Mouse (Mus musculus): ENCODE measurements around the gene C2cd3.

C2cd3 gene

DNA sequence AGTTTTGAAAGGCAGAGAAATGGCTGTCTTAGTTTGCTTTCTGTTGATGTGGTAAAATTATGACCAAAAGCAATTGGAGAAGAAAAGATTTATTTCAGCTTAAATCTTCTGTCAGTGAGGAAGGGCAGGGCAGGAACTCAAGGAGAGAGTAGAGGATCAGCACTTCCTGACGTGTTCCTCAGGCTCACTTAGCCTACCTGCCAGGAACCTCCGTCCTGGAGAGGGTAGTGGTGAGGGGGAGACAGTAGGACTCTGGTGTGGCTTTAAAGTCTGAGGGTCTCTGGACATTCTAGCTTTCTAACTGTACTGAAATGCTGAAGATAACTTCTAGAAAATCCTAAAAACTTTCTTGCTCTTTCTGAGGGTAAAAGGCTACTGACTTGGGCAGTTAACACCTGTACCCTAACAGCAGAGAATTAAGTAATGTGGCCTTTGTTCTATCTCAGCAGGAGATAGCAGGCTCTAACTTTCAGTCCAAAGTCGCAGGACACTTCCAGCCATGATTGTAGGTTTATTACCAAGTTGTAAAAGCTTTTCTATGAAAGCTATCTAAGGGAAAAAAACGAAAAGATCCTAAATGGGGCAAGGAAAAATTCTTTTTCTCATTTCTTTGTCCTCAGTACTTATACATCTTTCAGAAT lies 29.0 kb downstream of the C2cd3 start:
- in situ Hi-C loops (cut with MboI; ENCODE audit: unreplicated experiment in 2 of 2) = no loop called here

DNA sequence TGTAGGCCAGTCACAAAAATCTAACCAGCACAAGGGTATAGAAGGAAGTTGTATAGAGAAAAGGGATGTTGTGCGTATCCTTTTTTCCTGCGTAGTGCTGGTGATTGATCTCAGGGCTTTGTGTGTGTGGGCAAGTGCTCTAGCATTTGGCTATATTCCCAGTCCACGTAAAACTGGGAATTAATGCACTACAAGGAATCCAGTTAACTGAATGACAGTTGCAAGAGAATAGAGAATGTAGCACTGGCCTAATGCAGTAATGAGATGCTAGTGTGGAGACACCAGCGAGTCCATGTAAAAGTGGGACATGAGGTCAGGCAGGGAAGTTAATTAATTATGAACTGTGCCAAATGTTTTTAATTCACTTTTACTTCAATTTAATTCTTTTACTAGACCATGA lies 30.7 kb downstream of the C2cd3 start:
- in situ Hi-C loops (cut with MboI; ENCODE audit: unreplicated experiment in 2 of 2) = no loop called here

DNA sequence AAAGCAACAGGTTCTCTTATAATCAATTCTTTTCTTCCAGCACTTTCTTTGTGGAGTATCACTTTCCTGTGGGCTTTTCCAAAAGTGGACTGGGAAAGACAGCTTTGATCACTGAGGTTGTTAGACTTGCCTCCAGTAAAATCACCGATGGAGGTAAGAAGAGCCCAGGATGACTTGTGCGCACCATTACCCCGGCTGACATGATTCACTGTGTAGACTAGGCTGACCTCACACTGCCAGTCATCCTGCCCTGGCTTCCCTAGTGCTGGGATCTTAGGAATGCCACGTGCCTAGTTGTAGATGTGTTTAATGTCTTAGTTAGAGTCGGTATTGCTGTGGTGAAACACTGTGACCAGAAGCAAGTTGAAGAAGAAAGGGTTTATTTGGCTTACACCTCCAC lies 35.6 kb downstream of the C2cd3 start:
- in situ Hi-C loops (cut with MboI; ENCODE audit: unreplicated experiment in 2 of 2) = no loop called here

GRCm38 (mm10) chr7:100408684-100409083 lies 36.7 kb downstream of the C2cd3 start:
- in situ Hi-C loops (cut with MboI; ENCODE audit: unreplicated experiment in 2 of 2) = no loop called here

DNA sequence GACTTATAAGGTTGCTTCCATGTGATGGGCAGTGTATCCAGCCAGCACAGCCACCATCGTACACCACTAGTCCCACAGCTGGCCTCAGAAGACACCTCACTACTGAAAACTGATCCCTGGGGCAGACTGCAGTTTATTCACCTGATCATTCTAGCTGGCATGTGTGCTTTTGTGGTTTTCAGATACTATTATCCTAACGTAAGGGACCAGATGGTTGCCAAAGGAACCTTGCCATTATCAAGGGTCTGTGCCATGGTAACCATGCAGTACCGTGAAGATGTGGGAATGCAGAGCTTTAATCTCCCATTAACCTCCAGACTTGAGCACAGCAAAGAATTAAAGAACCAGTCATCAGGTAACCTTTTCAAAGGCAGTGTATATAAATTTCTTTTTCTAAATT lies 53.8 kb downstream of the C2cd3 start:
- in situ Hi-C loops (cut with MboI; ENCODE audit: unreplicated experiment in 2 of 2) = loop anchor here in 1 of 2 experiments (5.0 to 10.0 kb wide), 2 partner anchors 72 to 239 kb away; partner anchors contain the start of gene Plekhb1

- in situ Hi-C loops (cut with MboI; ENCODE audit: unreplicated experiment in 2 of 2) = loop anchor here in 1 of 2 experiments (5.0 to 10.0 kb wide), 2 partner anchors 68 to 236 kb away; partner anchors contain the start of gene Plekhb1
Observed at GRCm38 (mm10) chr7:100429102-100429501, 57.1 kb downstream of the C2cd3 start.

GRCm38 (mm10) chr7:100429911-100430310 lies 57.9 kb downstream of the C2cd3 start:
- in situ Hi-C loops (cut with MboI; ENCODE audit: unreplicated experiment in 2 of 2) = loop anchor here (5.0 to 10.0 kb wide), 2 partner anchors 67 to 235 kb away; partner anchors contain the start of gene Plekhb1 (in 2 of the 2)

- in situ Hi-C loops (cut with MboI; ENCODE audit: unreplicated experiment in 2 of 2) = loop anchor here in 1 of 2 experiments (5.0 to 10.0 kb wide), 2 partner anchors 66 to 234 kb away; partner anchors contain the start of gene Plekhb1
Observed at GRCm38 (mm10) chr7:100431103-100431502, 59.1 kb downstream of the C2cd3 start.

- in situ Hi-C loops (cut with MboI; ENCODE audit: unreplicated experiment in 2 of 2) = loop anchor here in 1 of 2 experiments (5.0 to 10.0 kb wide), 2 partner anchors 64 to 232 kb away; partner anchors contain the start of gene Plekhb1
Observed at GRCm38 (mm10) chr7:100433295-100433694, 61.3 kb downstream of the C2cd3 start.

- in situ Hi-C loops (cut with MboI; ENCODE audit: unreplicated experiment in 2 of 2) = no loop called here
Observed at GRCm38 (mm10) chr7:100443728-100444127, 71.7 kb downstream of the C2cd3 start.

- in situ Hi-C loops (cut with MboI; ENCODE audit: unreplicated experiment in 2 of 2) = no loop called here
Observed at GRCm38 (mm10) chr7:100446271-100446670, 74.2 kb downstream of the C2cd3 start.

GRCm38 (mm10) chr7:100448530-100448929 lies 76.5 kb downstream of the C2cd3 start:
- in situ Hi-C loops (cut with MboI; ENCODE audit: unreplicated experiment in 2 of 2) = no loop called here

DNA sequence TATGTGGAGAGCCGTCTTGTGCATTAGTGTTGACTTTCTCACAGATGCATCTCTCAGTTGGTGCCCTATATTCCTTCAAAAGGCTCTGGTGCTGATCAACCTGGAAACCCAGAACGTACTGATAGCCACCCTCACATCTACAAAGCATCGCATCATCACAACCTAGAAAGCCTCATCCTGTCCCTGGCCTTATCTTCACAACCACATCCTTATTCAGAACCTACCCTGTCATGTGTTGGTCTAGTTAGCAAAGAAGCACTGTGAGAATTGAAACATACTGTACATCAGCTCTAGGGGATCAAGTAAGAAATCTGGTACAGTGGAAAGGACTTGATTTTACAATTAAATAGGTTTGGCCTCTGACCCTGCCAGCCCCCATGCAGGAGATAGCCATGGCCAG lies 77.0 kb downstream of the C2cd3 start:
- in situ Hi-C loops (cut with MboI; ENCODE audit: unreplicated experiment in 2 of 2) = no loop called here

GRCm38 (mm10) chr7:100458153-100458552 lies 86.1 kb downstream of the C2cd3 start:
- in situ Hi-C loops (cut with MboI; ENCODE audit: unreplicated experiment in 2 of 2) = loop anchor here in 1 of 2 experiments (5.0 kb wide), 1 partner anchor 39 kb away; no protein-coding TSS in a partner anchor

DNA sequence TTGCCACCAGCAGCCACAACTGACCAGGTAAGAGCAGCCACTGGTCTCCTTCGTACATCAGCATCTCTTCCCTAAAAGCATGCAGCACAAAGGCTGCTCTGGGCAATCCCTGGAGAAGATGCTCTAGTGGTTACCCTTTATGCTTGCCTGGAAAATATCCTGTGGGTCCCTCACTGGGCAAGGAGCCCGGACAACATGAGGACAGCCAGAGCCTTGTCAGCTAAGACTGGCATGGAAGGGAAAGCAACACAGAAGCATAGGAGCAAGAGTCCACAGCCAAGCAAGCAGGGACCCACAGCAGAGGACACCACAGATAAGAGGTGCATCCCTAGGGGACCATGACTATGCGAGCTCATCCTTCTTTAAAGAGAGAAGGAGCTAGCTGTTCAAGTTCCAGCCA lies 87.8 kb downstream of the C2cd3 start:
- in situ Hi-C loops (cut with MboI; ENCODE audit: unreplicated experiment in 2 of 2) = loop anchor here (5.0 kb wide), 1 partner anchor 37 kb away; no protein-coding TSS in a partner anchor

DNA sequence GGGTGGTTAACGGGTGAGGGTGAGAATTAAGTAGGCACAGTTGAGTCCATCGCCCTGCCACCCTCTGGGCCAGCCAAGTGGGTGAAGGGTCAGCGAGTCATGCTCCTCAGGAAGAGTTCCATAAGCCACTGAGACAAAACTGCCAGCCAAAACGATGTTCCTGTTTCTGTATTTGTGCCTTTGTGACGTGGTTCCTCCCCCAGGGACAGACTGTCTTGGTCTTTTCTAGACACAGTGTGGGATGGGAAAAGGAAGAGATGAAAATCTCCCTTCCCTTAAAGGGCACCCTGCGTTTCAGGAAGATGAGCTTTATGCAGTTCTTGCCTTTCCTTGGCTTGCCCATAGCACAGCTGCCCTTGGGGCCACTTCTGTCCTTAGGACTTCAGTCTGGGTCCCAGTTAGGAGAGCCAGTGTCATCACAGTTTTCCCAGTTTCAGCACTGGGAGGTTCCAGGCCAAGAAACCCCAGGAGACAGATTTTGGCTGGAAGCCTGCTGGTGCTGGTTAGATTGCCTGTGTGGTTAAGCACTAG lies 89.7 kb downstream of the C2cd3 start:
- in situ Hi-C loops (cut with MboI; ENCODE audit: unreplicated experiment in 2 of 2) = loop anchor here in 1 of 2 experiments (5.0 kb wide), 1 partner anchor 36 kb away; no protein-coding TSS in a partner anchor

GRCm38 (mm10) chr7:100463194-100463593 lies 91.2 kb downstream of the C2cd3 start:
- in situ Hi-C loops (cut with MboI; ENCODE audit: unreplicated experiment in 2 of 2) = loop anchor here in 1 of 2 experiments (5.0 kb wide), 1 partner anchor 34 kb away; no protein-coding TSS in a partner anchor

- in situ Hi-C loops (cut with MboI; ENCODE audit: unreplicated experiment in 2 of 2) = loop anchor here in 1 of 2 experiments (5.0 kb wide), 1 partner anchor 34 kb away; no protein-coding TSS in a partner anchor
Observed at GRCm38 (mm10) chr7:100463757-100464156, 91.7 kb downstream of the C2cd3 start.

DNA sequence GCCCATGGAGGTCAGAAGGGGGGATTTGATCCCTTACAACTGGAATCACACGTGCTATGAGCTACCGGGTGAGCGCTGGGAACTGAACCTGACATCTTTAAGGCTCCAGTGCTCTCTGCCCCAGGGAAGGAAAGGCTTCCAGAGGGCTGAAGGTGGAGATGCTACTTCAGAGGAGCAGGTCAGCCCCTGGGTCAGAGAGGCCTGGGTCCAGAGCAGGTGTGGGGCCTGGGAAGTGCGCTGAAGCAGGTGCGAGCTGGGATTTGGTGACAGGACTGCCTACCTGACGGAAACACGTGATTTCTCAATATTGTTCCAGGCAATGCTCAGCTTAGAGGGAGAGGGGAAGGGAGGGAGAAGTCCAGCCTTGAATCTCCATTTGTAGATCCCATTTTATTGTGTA lies 92.2 kb downstream of the C2cd3 start:
- in situ Hi-C loops (cut with MboI; ENCODE audit: unreplicated experiment in 2 of 2) = loop anchor here in 1 of 2 experiments (5.0 kb wide), 1 partner anchor 33 kb away; no protein-coding TSS in a partner anchor

DNA sequence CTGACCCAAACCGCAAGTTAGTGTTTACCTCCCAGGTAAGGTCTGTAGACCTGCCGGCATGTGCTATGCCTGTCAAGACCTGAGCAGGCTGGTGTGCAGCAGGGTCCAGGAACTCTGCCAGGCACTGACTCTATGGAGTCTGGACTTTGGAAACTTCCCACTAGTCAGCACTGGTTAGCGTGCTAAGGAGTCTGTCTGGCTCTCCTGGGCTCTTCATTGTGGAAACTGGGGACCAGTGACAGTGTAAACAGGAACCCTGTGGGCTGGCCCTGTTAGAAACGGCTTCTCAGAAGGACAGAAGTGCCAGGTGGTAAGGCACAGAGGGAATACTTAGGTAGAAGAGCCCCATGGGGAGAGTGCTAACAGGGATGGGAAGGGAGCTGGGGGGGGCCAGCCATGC lies 93.2 kb downstream of the C2cd3 start:
- in situ Hi-C loops (cut with MboI; ENCODE audit: unreplicated experiment in 2 of 2) = no loop called here

DNA sequence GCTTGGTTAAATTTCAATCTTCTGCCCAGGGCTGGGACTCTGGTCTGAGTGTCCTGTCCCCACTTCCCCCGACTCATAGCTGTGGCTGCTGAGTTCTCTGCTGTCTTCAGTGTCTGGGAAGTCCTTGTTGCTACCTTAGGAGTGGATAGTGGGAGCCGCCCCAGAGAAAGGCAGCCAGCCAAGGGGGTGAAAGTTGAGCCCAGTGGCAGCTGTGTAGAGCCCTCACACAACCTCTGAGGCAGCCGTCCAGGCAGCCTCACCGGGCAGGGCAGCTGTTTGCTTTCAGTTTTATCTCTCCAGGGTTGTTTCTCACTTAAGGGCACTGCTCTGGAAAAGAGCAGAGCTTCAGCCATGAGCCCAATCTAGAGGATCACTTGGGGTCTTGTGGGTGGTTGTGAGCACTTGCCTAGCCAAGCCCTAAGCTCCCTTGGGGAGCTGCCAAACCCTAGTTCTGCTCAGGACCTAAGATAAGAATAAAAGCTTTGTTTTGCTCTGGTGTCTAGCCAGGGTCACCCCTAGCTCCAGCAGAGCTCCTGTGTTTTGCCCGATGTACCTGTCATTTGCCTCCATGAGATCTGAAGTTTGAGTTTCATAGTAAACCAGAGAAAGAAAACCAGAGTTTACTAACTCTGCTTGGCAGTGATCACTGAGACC lies 93.8 kb downstream of the C2cd3 start:
- in situ Hi-C loops (cut with MboI; ENCODE audit: unreplicated experiment in 2 of 2) = no loop called here
